Mouse (Mus musculus) thymus, postnatal 0 days (tissue): ENCODE measurements around the gene Shtn1. TPM values are rescaled to one million over a fixed set of nuclear protein-coding genes. Genes with fewer than 3 reads are reported as not detected.

Experiments
- DNase-seq: peaks from one replicate; pipeline ENCODE4 v3.0.0-alpha.2; 2015; ENCODE audit warnings: low spot score
- polyA plus RNA-seq: library from polyadenylated mRNA; unstranded; fragments of >200 nt; fragmentation: Nextera tagmentation; extraction: Ambion mirVana; gene quantifications from 2 replicates; pipeline ENCODE4 v1.2.1, GENCODE M21; 2015

Shtn1 gene
- polyA plus RNA-seq = 2.3 and 2.5 TPM in 2 replicates

GRCm38 (mm10) chr19:59075472-59076101 is at the start of gene Shtn1:
Shtn1 (minus strand) TSS chr19:59076100.
- no peak for DNase-seq

GRCm38 (mm10) chr19:59114152-59114551 is 38.3 kb upstream of the Shtn1 start:
- no peak for DNase-seq

- DNase-seq = no peak
These were observed 34.0 kb upstream of the Shtn1 start for GRCm38 (mm10) chr19:59109937-59110336.

- no peak for DNase-seq
These were observed 22.4 kb upstream of the Shtn1 start for GRCm38 (mm10) chr19:59098315-59098714.

GRCm38 (mm10) chr19:59092295-59092694 is 16.4 kb upstream of the Shtn1 start:
- no peak for DNase-seq

- no peak for DNase-seq
These were observed 14.4 kb upstream of the Shtn1 start for GRCm38 (mm10) chr19:59090337-59090736.

- DNase-seq = no peak
These were observed 8.4 kb upstream of the Shtn1 start for GRCm38 (mm10) chr19:59084296-59084695.

- DNase-seq = no peak
These were observed 231 bp upstream of the Shtn1 start for GRCm38 (mm10) chr19:59076131-59076530.

- DNase-seq = no peak
These were observed 944 bp downstream of the Shtn1 start for GRCm38 (mm10) chr19:59074841-59075471.

GRCm38 (mm10) chr19:59074381-59074780 is 1.5 kb downstream of the Shtn1 start:
- DNase-seq = no peak

- no peak for DNase-seq
These were observed 2.9 kb downstream of the Shtn1 start for GRCm38 (mm10) chr19:59073006-59073405.

- no peak for DNase-seq
These were observed 3.9 kb downstream of the Shtn1 start for GRCm38 (mm10) chr19:59071979-59072378.

GRCm38 (mm10) chr19:59071396-59071795 is 4.5 kb downstream of the Shtn1 start:
- no peak for DNase-seq

GRCm38 (mm10) chr19:59067652-59068051 is 8.2 kb downstream of the Shtn1 start:
- DNase-seq = no peak

- DNase-seq = no peak
These were observed 9.2 kb downstream of the Shtn1 start for GRCm38 (mm10) chr19:59066670-59067069.

- no peak for DNase-seq
These were observed 9.8 kb downstream of the Shtn1 start for GRCm38 (mm10) chr19:59066115-59066514.

GRCm38 (mm10) chr19:59064616-59065015 is 11.3 kb downstream of the Shtn1 start:
- no peak for DNase-seq

- DNase-seq = no peak
These were observed 12.3 kb downstream of the Shtn1 start for GRCm38 (mm10) chr19:59063568-59063967.

- DNase-seq = no peak
These were observed 17.8 kb downstream of the Shtn1 start for GRCm38 (mm10) chr19:59058105-59058504.

- DNase-seq = no peak
These were observed 18.5 kb downstream of the Shtn1 start for GRCm38 (mm10) chr19:59057366-59057765.

GRCm38 (mm10) chr19:59054632-59054951 is 21.3 kb downstream of the Shtn1 start:
- DNase-seq = no peak

- DNase-seq = no peak
These were observed 21.8 kb downstream of the Shtn1 start for GRCm38 (mm10) chr19:59053931-59054631.
